Mouse (Mus musculus) naive thymus-derived CD4-positive, alpha-beta T cell, adult 2 months (primary cell): Measurements from ENCODE around the gene Vmn1r125.
"Not testable (repeated sequence)": the region's sequence is repeated elsewhere in the genome, so short reads cannot be mapped to it uniquely, and the experiment has no call there.

Experiments
- DNase-seq: peaks from one replicate; pipeline ENCODE4 v3.0.0-alpha.2; 2011; ENCODE audit warnings: low read depth

Gene Vmn1r125

GRCm38 (mm10) chr7:21271879-21272278 lies at the start of gene Vmn1r125:
Gene Vmn1r125, plus strand, starts transcription at chr7:21272179.
- DNase-seq = not testable (repeated sequence)

- not testable (repeated sequence) for DNase-seq
These were observed 11.5 kb upstream of the Vmn1r125 start, which contains the start of gene Vmn1r124 for GRCm38 (mm10) chr7:21260517-21260916. Gene Vmn1r124, minus strand, starts transcription at chr7:21260617.

- DNase-seq = not testable (repeated sequence)
These were observed 29.4 kb downstream of the Vmn1r125 start, which contains the start of gene Vmn1r126 for GRCm38 (mm10) chr7:21301367-21301766. Gene Vmn1r126, minus strand, starts transcription at chr7:21301467.

GRCm38 (mm10) chr7:21319761-21320160 lies 47.8 kb downstream of the Vmn1r125 start, which contains the start of gene Vmn1r127:
Gene Vmn1r127, minus strand, starts transcription at chr7:21319861.
- not testable (repeated sequence) for DNase-seq
